Mouse (Mus musculus) kidney, embryonic 15.5 days (tissue): ENCODE data around the gene P3h1. TPM values are rescaled to one million over a fixed set of nuclear protein-coding genes. Genes with fewer than 3 reads are reported as not detected.
"Not testable (repeated sequence)": the region's sequence is repeated elsewhere in the genome, so short reads cannot be mapped to it uniquely, and the experiment has no call there.

Experiments used
- ATAC-seq: fragments of 200-750 bp; cut with Nextera tagmentation; replicated peaks from 2 replicates; pipeline ENCODE4 v1.8.0; 2017; ENCODE audit warnings: moderate TSS enrichment; ENCODE audit not compliant: low FRiP score
- H3K27ac ChIP-seq: fragments of 300-500 bp; sonication (generic); 2 replicates; pipeline ENCODE4 v1.5.1; 2015; ENCODE audit warnings: mild to moderate bottlenecking, inconsistent platforms
- H3K27me3 ChIP-seq: fragments of 300-500 bp; sonication (generic); 2 replicates; pipeline ENCODE4 v1.6.1; 2015; ENCODE audit warnings: inconsistent platforms
- H3K36me3 ChIP-seq: fragments of 300-500 bp; sonication (generic); 2 replicates; pipeline ENCODE4 v1.6.1; 2015; ENCODE audit warnings: inconsistent platforms
- H3K4me1 ChIP-seq: fragments of 300-500 bp; sonication (generic); 2 replicates; pipeline ENCODE4 v1.6.1; 2015; ENCODE audit warnings: inconsistent platforms
- H3K4me2 ChIP-seq: fragments of 300-500 bp; sonication (generic); 2 replicates; pipeline ENCODE4 v1.6.1; 2015; ENCODE audit warnings: moderate library complexity, mild to moderate bottlenecking, inconsistent platforms
- H3K4me3 ChIP-seq: fragments of 300-500 bp; sonication (generic); replicated peaks from 2 replicates; pipeline ENCODE4 v1.5.1; 2015; ENCODE audit warnings: mild to moderate bottlenecking, inconsistent platforms
- H3K9ac ChIP-seq: fragments of 300-500 bp; sonication (generic); 2 replicates; pipeline ENCODE4 v1.6.1; 2015; ENCODE audit warnings: mild to moderate bottlenecking, inconsistent platforms
- H3K9me3 ChIP-seq: fragments of 300-500 bp; sonication (generic); replicated peaks from 2 replicates; pipeline ENCODE4 v1.6.1; 2016; ENCODE audit warnings: inconsistent platforms
- WGBS: fragments of 180-500 bp; shearing (Covaris S2); methylation state at CpG from one replicate; pipeline ENCODE4 v1.1.7; 2015; ENCODE audit warnings: mixed read lengths; 5-methylcytosine and 5-hydroxymethylcytosine counted together
- polyA plus RNA-seq: library from polyadenylated mRNA; unstranded; fragments of >200 nt; fragmentation: Nextera tagmentation; extraction: Ambion mirVana; gene quantifications from 2 replicates; pipeline ENCODE4 v1.2.1, GENCODE M21; 2015

P3h1 gene
- polyA plus RNA-seq, 1 experiment from 2014 or later: 37.7 TPM

- peak overlapping the region; percentile 50; the same call in 1 of the 2 replicates for H3K27ac ChIP-seq
- peak overlapping the region; percentile 31; the same call in 1 of the 2 replicates for H3K4me2 ChIP-seq
- no peak for ATAC-seq
- H3K27me3 ChIP-seq: no peaks in the 10 kb centered on the region
- H3K4me3 ChIP-seq: 0 out of 2 replicates have a peak overlapping the region, but pooled peaks have one; percentile 14
- 81% methylated on average over 6 of the region's 6 CpGs for WGBS
- no peaks in the 10 kb centered on the region for H3K36me3 ChIP-seq
- peaks cover 61% of the 10 kb centered on the region for H3K4me1 ChIP-seq
- H3K9me3 ChIP-seq: no peaks in the 10 kb centered on the region
- no peak overlapping the region for H3K9ac ChIP-seq
These were observed 24.4 kb downstream of the P3h1 start for GRCm38 (mm10) chr4:119257083-119257482.

GRCm38 (mm10) chr4:119259344-119260254 lies 26.9 kb downstream of the P3h1 start:
- Histone ChIP-seq H3K4me3 (no peak overlapping the region), H3K9me3 (no peaks in the 10 kb centered on the region), H3K27ac (no peak overlapping the region), H3K4me2 (no peak overlapping the region), H3K27me3 (no peaks in the 10 kb centered on the region), H3K36me3 (no peaks in the 10 kb centered on the region), H3K4me1 (peaks cover 38% of the 10 kb centered on the region), H3K9ac (no peak overlapping the region)
- no peak for ATAC-seq
- WGBS: 84% methylated on average over 15 of the region's 15 CpGs

- 41% methylated on average over 7 of the region's 7 CpGs for WGBS
- H3K4me3 ChIP-seq: no peak overlapping the region
- H3K4me2 ChIP-seq: no peak overlapping the region
- H3K9me3 ChIP-seq: no peaks in the 10 kb centered on the region
- no peak; the same call in 1 of the 2 replicates for ATAC-seq
- H3K9ac ChIP-seq: no peak overlapping the region
- H3K4me1 ChIP-seq: peaks cover 26% of the 10 kb centered on the region
- H3K27me3 ChIP-seq: no peaks in the 10 kb centered on the region
- H3K36me3 ChIP-seq: no peaks in the 10 kb centered on the region
- no peak overlapping the region for H3K27ac ChIP-seq
These were observed 28.5 kb downstream of the P3h1 start for GRCm38 (mm10) chr4:119261087-119261713.

GRCm38 (mm10) chr4:119262483-119262882 lies 29.8 kb downstream of the P3h1 start:
- Histone ChIP-seq H3K9me3 (no peaks in the 10 kb centered on the region), H3K4me1 (peaks cover 19% of the 10 kb centered on the region), H3K9ac (no peak overlapping the region), H3K27me3 (no peaks in the 10 kb centered on the region), H3K36me3 (no peaks in the 10 kb centered on the region), H3K4me3 (no peak overlapping the region), H3K27ac (no peak overlapping the region), H3K4me2 (no peak overlapping the region)
- ATAC-seq: no peak
- WGBS: 92% methylated on average over 5 of the region's 5 CpGs

GRCm38 (mm10) chr4:119263459-119263858 lies 30.7 kb downstream of the P3h1 start:
- Histone ChIP-seq H3K4me3 (no peak overlapping the region), H3K27me3 (no peaks in the 10 kb centered on the region), H3K27ac (no peak overlapping the region), H3K4me1 (peaks cover 16% of the 10 kb centered on the region), H3K36me3 (no peaks in the 10 kb centered on the region), H3K9me3 (no peaks in the 10 kb centered on the region), H3K9ac (no peak overlapping the region), H3K4me2 (no peak overlapping the region)
- no peak for ATAC-seq
- WGBS: 74% methylated on average over 3 of the region's 3 CpGs

GRCm38 (mm10) chr4:119266606-119267005 lies 33.9 kb downstream of the P3h1 start:
- Histone ChIP-seq H3K9ac (no peak overlapping the region), H3K27me3 (no peaks in the 10 kb centered on the region), H3K4me3 (no peak overlapping the region), H3K4me1 (peaks cover 3% of the 10 kb centered on the region; the same call in 1 of the 2 replicates), H3K27ac (0 out of 2 replicates have a peak overlapping the region, but pooled peaks have one; percentile 32), H3K9me3 (no peaks in the 10 kb centered on the region), H3K36me3 (peaks cover 24% of the 10 kb centered on the region), H3K4me2 (no peak overlapping the region)
- no peak for ATAC-seq
- WGBS: 69% methylated on average over 13 of the region's 13 CpGs

GRCm38 (mm10) chr4:119274627-119275026 lies 41.9 kb downstream of the P3h1 start:
- no peak overlapping the region for H3K4me3 ChIP-seq
- no peaks in the 10 kb centered on the region for H3K9me3 ChIP-seq
- no peak for ATAC-seq
- H3K9ac ChIP-seq: no peak overlapping the region
- WGBS: 79% methylated on average over 1 of the region's 1 CpGs
- no peaks in the 10 kb centered on the region for H3K4me1 ChIP-seq
- H3K27ac ChIP-seq: peak overlapping the region; percentile 5; the same call in 1 of the 2 replicates
- no peak overlapping the region for H3K4me2 ChIP-seq
- no peaks in the 10 kb centered on the region for H3K27me3 ChIP-seq
- H3K36me3 ChIP-seq: peaks cover 95% of the 10 kb centered on the region

- Histone ChIP-seq H3K4me2 (no peak overlapping the region), H3K4me3 (no peak overlapping the region), H3K4me1 (no peaks in the 10 kb centered on the region), H3K27me3 (no peaks in the 10 kb centered on the region), H3K27ac (peak overlapping the region; percentile 59; the same call in 1 of the 2 replicates), H3K9ac (no peak overlapping the region), H3K9me3 (no peaks in the 10 kb centered on the region), H3K36me3 (peaks cover 95% of the 10 kb centered on the region)
- WGBS: 81% methylated on average over 2 of the region's 2 CpGs
- ATAC-seq: no peak
These were observed 42.5 kb downstream of the P3h1 start for GRCm38 (mm10) chr4:119275226-119275625.

- Histone ChIP-seq H3K27ac (0 out of 2 replicates have a peak overlapping the region, but pooled peaks have one; percentile 59), H3K4me2 (no peak overlapping the region), H3K9me3 (no peaks in the 10 kb centered on the region), H3K36me3 (peaks cover 94% of the 10 kb centered on the region), H3K4me3 (no peak overlapping the region), H3K4me1 (no peaks in the 10 kb centered on the region), H3K9ac (no peak overlapping the region), H3K27me3 (no peaks in the 10 kb centered on the region)
- WGBS: 83% methylated on average over 2 of the region's 2 CpGs
- ATAC-seq: no peak
These were observed 43.0 kb downstream of the P3h1 start for GRCm38 (mm10) chr4:119275726-119276125.

GRCm38 (mm10) chr4:119278784-119279183 lies 46.1 kb downstream of the P3h1 start:
- not testable (repeated sequence) for H3K27ac ChIP-seq, H3K4me1 ChIP-seq, ATAC-seq, H3K9me3 ChIP-seq, H3K4me2 ChIP-seq, H3K27me3 ChIP-seq, H3K4me3 ChIP-seq, H3K9ac ChIP-seq
- H3K36me3 ChIP-seq: peaks cover 94% of the 10 kb centered on the region
- 92% methylated on average over 15 of the region's 15 CpGs for WGBS

GRCm38 (mm10) chr4:119284861-119285260 lies 52.1 kb downstream of the P3h1 start:
- peaks cover 86% of the 10 kb centered on the region for H3K36me3 ChIP-seq
- H3K27me3 ChIP-seq: no peaks in the 10 kb centered on the region
- H3K4me1 ChIP-seq: peaks cover 30% of the 10 kb centered on the region
- 0 out of 2 replicates have a peak overlapping the region, but pooled peaks have one; percentile 2 for H3K27ac ChIP-seq
- H3K4me3 ChIP-seq: no peak overlapping the region
- WGBS: 78% methylated on average over 1 of the region's 1 CpGs
- H3K4me2 ChIP-seq: no peak overlapping the region
- H3K9ac ChIP-seq: no peak overlapping the region
- no peak for ATAC-seq
- H3K9me3 ChIP-seq: no peaks in the 10 kb centered on the region

- H3K27ac ChIP-seq: peak overlapping the region; percentile 4; the same call in 1 of the 2 replicates
- no peaks in the 10 kb centered on the region for H3K9me3 ChIP-seq
- WGBS: 44% methylated on average over 2 of the region's 2 CpGs
- H3K4me1 ChIP-seq: peaks cover 31% of the 10 kb centered on the region
- H3K9ac ChIP-seq: no peak overlapping the region
- no peak overlapping the region for H3K4me2 ChIP-seq
- H3K36me3 ChIP-seq: peaks cover 86% of the 10 kb centered on the region
- no peaks in the 10 kb centered on the region for H3K27me3 ChIP-seq
- ATAC-seq: no peak
- no peak overlapping the region for H3K4me3 ChIP-seq
These were observed 52.6 kb downstream of the P3h1 start for GRCm38 (mm10) chr4:119285336-119285735.
